Mouse (Mus musculus) layer of hippocampus, adult 11-12 months (tissue): ENCODE results near the gene Zfp799.

Experiments used
- DNase-seq: peaks from one replicate; pipeline ENCODE4 v3.0.0; 2022; ENCODE audit warnings: low spot score

Zfp799 gene

GRCm38 (mm10) chr17:32787436-32788093 lies 42.5 kb downstream of the Zfp799 start:
- DNase-seq: no peak

GRCm38 (mm10) chr17:32786944-32787343 lies 43.1 kb downstream of the Zfp799 start:
- DNase-seq: no peak

- no peak for DNase-seq
Observed at GRCm38 (mm10) chr17:32785656-32786055, 44.4 kb downstream of the Zfp799 start.

- peak; percentile 39 for DNase-seq
Observed at GRCm38 (mm10) chr17:32777564-32777963, 52.5 kb downstream of the Zfp799 start.

- DNase-seq: no peak
Observed at GRCm38 (mm10) chr17:32771213-32771612, 58.8 kb downstream of the Zfp799 start.

GRCm38 (mm10) chr17:32766422-32766821 lies 63.6 kb downstream of the Zfp799 start:
- DNase-seq: no peak
